Mouse (Mus musculus): Measurements from ENCODE around the gene Gm20605. TPM values are rescaled to one million over a fixed set of nuclear protein-coding genes. Genes with fewer than 3 reads are reported as not detected.

Gene Gm20605
- polyA plus RNA-seq, 1 experiment from 2014 or later: 11.7 TPM

- no peak overlapping the region for H3K27ac ChIP-seq
- H3K27me3 ChIP-seq (ENCODE audit: poor library complexity, severe bottlenecking): peaks cover 52% of the 10 kb centered on the region
- H3K36me3 ChIP-seq (replicated peaks): peaks cover 27% of the 10 kb centered on the region
- WGBS: 2% methylated on average over 44 of the region's 44 CpGs
- H3K4me1 ChIP-seq: peaks cover 48% of the 10 kb centered on the region
- no peaks in the 10 kb centered on the region for H3K9me3 ChIP-seq
- peak; percentile 37 for DNase-seq (ENCODE audit: extremely low spot score, low spot score)
- H3K4me3 ChIP-seq: peak overlapping the region; percentile 44
Observed at GRCm38 (mm10) chr5:137645091-137645651, 16.2 kb downstream of the Gm20605 start.

- H3K27me3 ChIP-seq (ENCODE audit: poor library complexity, severe bottlenecking): peaks cover 52% of the 10 kb centered on the region
- H3K9me3 ChIP-seq: no peaks in the 10 kb centered on the region
- H3K4me1 ChIP-seq: peaks cover 50% of the 10 kb centered on the region
- peaks cover 22% of the 10 kb centered on the region for H3K36me3 ChIP-seq (replicated peaks)
- peak within 1 kb of the TSS; percentile 44 for H3K4me3 ChIP-seq
- 11% methylated on average over 11 of the region's 11 CpGs for WGBS
- 0 out of 2 replicates have a peak within 1 kb of the TSS, but pooled peaks have one; percentile 2 for H3K27ac ChIP-seq
- DNase-seq (ENCODE audit: extremely low spot score, low spot score): no peak
Observed at GRCm38 (mm10) chr5:137645652-137646091, 16.7 kb downstream of the Gm20605 start, which contains the start of gene Irs3. Irs3 (minus strand) TSS chr5:137645714.

DNA sequence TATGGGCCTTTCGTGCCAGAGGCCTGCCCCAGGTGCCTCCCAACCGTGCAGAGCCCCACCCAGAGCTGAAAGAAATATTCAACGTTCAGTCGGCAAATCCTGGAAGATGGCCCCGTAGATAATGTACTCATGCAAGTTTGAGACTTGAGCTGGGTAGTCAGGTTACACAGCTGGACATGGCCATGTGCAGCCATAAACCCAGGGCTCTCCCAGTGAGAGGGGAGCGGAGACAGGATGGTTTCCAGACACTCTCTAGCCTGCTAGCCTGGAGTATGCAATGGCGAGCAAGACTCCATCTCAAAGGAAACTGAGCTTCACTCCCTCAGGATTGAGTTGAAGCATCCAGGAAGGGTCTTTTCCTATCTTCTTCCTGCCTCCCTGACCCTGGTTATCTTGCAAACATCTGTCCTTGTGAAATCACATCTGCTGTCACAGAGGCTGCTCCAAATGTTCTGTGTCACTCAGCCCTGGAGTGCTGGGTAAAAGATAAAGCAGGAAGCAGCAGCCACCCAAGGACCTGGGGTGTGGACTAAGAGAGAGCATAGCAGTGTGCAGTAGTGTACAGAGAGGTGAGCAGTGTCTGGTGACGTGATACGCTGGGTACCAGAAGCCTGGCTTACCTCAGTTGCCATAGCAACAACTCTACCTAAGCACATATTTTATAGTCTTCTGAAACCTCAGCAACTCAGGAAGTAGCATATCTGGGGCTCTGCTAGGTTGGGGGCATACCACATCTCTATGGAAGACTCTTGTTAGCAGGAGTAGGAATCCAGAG, 19.0 kb downstream of the Gm20605 start:
- DNase-seq (ENCODE audit: extremely low spot score, low spot score): no peak
- peaks cover 19% of the 10 kb centered on the region for H3K36me3 ChIP-seq (replicated peaks)
- 78% methylated on average over 9 of the region's 9 CpGs for WGBS
- H3K4me3 ChIP-seq: no peak overlapping the region
- H3K4me1 ChIP-seq: peaks cover 57% of the 10 kb centered on the region
- peaks cover 44% of the 10 kb centered on the region for H3K27me3 ChIP-seq (ENCODE audit: poor library complexity, severe bottlenecking)
- no peak overlapping the region for H3K27ac ChIP-seq
- H3K9me3 ChIP-seq: no peaks in the 10 kb centered on the region

DNA sequence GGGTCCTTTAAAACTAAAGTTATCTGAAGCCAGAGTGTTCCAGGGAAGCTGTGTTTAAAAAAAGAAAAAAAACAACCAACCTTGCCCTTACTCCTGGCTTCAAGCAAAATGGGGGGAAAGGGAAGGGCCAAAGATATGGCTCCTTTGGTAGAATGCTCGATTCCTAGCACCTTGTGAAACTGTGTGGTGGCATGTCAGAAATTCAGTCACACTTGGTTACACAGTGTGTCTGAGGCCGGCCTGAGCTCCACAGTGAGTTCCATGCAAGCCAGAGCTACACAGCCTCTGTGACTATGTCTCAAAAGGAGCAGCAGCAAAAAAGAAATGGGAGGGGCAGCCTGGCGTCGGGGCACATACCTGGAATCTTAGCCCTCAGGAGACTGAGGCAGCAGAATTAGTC, 20.3 kb downstream of the Gm20605 start:
- no peak for DNase-seq (ENCODE audit: extremely low spot score, low spot score)
- 51% methylated on average over 4 of the region's 4 CpGs for WGBS
- peaks cover 31% of the 10 kb centered on the region for H3K36me3 ChIP-seq (replicated peaks)
- H3K4me1 ChIP-seq: peaks cover 49% of the 10 kb centered on the region
- H3K27me3 ChIP-seq (ENCODE audit: poor library complexity, severe bottlenecking): peaks cover 32% of the 10 kb centered on the region
- H3K27ac ChIP-seq: peak overlapping the region; percentile 67; the same call in 1 of the 2 replicates
- H3K4me3 ChIP-seq: no peak overlapping the region
- no peaks in the 10 kb centered on the region for H3K9me3 ChIP-seq

DNA sequence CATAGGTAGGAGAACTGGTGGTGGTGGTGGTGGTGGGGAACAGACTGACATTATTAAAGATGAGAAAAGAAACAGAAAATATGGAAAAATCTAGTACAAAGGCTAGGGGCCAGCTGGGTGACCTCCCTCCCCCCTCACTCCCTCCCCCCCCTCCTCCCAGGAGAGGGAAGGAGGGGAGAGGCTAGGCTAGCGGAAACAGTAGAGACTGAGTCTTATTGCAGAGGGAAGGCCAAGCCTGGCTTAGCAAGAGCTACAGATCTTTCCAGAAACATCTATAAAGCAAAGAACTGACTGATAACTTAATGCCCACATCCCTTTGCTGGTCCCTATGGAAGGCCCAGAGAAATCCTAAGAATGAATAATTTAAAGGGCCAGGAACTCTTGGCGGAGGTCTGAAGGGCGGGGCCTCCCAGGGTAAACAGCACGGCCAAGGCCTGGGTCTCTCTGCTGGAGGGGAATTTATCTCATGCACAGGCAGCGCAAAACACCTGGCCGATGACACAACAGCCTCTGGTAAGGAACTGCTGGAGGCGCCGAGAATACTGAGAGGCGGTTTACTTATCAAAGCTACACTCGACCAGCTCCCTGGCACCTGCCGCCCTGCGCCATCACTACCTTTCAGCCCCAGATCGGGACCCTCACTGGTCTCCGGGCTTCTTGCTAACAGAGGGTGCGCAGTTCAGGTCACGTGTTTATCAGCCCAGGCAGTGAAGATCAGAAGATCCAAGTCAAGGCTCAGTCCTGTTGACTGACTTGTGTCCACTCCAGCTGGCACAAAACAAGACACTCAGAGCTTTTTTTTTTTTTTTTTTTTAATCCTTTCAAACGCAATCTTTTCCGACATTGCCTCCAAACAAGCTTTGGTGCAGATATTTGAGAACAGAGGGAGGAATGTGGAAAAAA, 20.9 kb downstream of the Gm20605 start:
- Histone ChIP-seq H3K4me1 (peaks cover 44% of the 10 kb centered on the region), H3K9me3 (no peaks in the 10 kb centered on the region), H3K36me3 (replicated peaks) (peaks cover 37% of the 10 kb centered on the region), H3K27ac (peak overlapping the region; percentile 67), H3K4me3 (peak overlapping the region; percentile 24; the same call in 1 of the 2 replicates), H3K27me3 (ENCODE audit: poor library complexity, severe bottlenecking) (peaks cover 25% of the 10 kb centered on the region)
- no peak for DNase-seq (ENCODE audit: extremely low spot score, low spot score)
- WGBS: 15% methylated on average over 18 of the region's 18 CpGs

DNA sequence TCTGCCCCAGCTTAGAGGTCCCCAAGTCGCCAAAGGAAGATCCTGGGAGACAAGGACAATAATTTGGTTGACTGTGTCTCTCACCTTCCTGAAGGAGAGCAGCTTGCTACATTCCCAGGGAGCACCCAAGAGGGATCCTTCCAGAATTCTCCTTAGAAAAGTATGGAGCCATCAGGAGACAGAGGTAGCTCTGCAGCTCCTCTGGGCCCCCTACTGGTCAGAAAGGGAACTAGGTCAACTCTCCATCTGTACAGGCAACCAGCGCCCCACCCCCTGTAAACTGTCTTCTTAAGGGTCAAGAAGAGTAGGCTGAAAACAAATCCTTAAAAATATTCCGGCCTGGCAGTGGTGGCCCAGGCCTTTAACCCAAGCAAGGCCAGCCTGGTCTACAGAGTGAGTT, 23.5 kb downstream of the Gm20605 start:
- WGBS: 28% methylated on average over 3 of the region's 3 CpGs
- DNase-seq (ENCODE audit: extremely low spot score, low spot score): peak; percentile 60
- no peaks in the 10 kb centered on the region for H3K9me3 ChIP-seq
- H3K36me3 ChIP-seq (replicated peaks): peaks cover 48% of the 10 kb centered on the region
- H3K4me3 ChIP-seq: no peak overlapping the region
- no peaks in the 10 kb centered on the region for H3K27me3 ChIP-seq (ENCODE audit: poor library complexity, severe bottlenecking)
- no peak overlapping the region for H3K27ac ChIP-seq
- H3K4me1 ChIP-seq: peaks cover 30% of the 10 kb centered on the region

- no peak for DNase-seq (ENCODE audit: extremely low spot score, low spot score)
- H3K27me3 ChIP-seq (ENCODE audit: poor library complexity, severe bottlenecking): no peaks in the 10 kb centered on the region
- H3K36me3 ChIP-seq (replicated peaks): peaks cover 55% of the 10 kb centered on the region
- WGBS: 93% methylated on average over 10 of the region's 10 CpGs
- peaks cover 2% of the 10 kb centered on the region; the same call in 1 of the 2 replicates for H3K9me3 ChIP-seq
- peaks cover 30% of the 10 kb centered on the region for H3K4me1 ChIP-seq
- H3K27ac ChIP-seq: no peak overlapping the region
- no peak overlapping the region for H3K4me3 ChIP-seq
Observed at GRCm38 (mm10) chr5:137653366-137653765, 24.4 kb downstream of the Gm20605 start.

- WGBS: 83% methylated on average over 7 of the region's 7 CpGs
- H3K27ac ChIP-seq: no peak overlapping the region
- no peaks in the 10 kb centered on the region for H3K27me3 ChIP-seq (ENCODE audit: poor library complexity, severe bottlenecking)
- no peak for DNase-seq (ENCODE audit: extremely low spot score, low spot score)
- H3K36me3 ChIP-seq (replicated peaks): peaks cover 69% of the 10 kb centered on the region
- H3K4me1 ChIP-seq: peaks cover 19% of the 10 kb centered on the region
- peaks cover 3% of the 10 kb centered on the region; the same call in 1 of the 2 replicates for H3K9me3 ChIP-seq
- no peak overlapping the region for H3K4me3 ChIP-seq
Observed at GRCm38 (mm10) chr5:137654746-137655145, 25.8 kb downstream of the Gm20605 start.

GRCm38 (mm10) chr5:137656977-137657376, 28.0 kb downstream of the Gm20605 start:
- Histone ChIP-seq H3K4me3 (no peak overlapping the region), H3K27ac (no peak overlapping the region), H3K36me3 (replicated peaks) (peaks cover 79% of the 10 kb centered on the region), H3K9me3 (peaks cover 3% of the 10 kb centered on the region; the same call in 1 of the 2 replicates), H3K4me1 (0 out of 2 replicates have a peak, but pooled peaks cover 4% of the 10 kb centered on the region), H3K27me3 (ENCODE audit: poor library complexity, severe bottlenecking) (no peaks in the 10 kb centered on the region)
- 41% methylated on average over 6 of the region's 6 CpGs for WGBS
- peak; percentile 50 for DNase-seq (ENCODE audit: extremely low spot score, low spot score)

GRCm38 (mm10) chr5:137660064-137660688, 31.2 kb downstream of the Gm20605 start:
- H3K36me3 ChIP-seq (replicated peaks): peaks cover 83% of the 10 kb centered on the region
- no peak overlapping the region for H3K27ac ChIP-seq
- 92% methylated on average over 6 of the region's 6 CpGs for WGBS
- no peaks in the 10 kb centered on the region for H3K27me3 ChIP-seq (ENCODE audit: poor library complexity, severe bottlenecking)
- no peaks in the 10 kb centered on the region for H3K4me1 ChIP-seq
- H3K4me3 ChIP-seq: no peak overlapping the region
- DNase-seq (ENCODE audit: extremely low spot score, low spot score): no peak
- H3K9me3 ChIP-seq: peaks cover 3% of the 10 kb centered on the region; the same call in 1 of the 2 replicates

DNA sequence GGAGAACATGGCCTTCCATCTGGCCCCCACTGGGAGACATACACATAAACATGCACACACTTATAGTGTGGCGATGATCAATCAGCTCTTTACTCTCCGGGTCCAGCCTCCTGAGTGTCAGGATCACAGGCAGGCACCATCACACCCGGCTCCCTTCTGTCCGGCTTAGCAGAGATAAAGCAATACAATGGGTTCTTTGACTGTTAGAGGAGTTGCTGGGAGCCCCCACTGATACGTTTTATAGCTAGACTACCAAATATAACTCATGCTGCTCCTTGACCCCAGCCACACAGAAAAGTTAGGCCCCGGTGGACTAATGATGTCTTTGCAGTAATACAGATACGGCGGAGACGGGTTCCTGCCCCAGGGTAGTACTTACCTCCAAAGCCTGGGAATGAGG, 34.1 kb downstream of the Gm20605 start:
- Histone ChIP-seq H3K27ac (no peak overlapping the region), H3K4me3 (no peak overlapping the region), H3K4me1 (no peaks in the 10 kb centered on the region), H3K9me3 (peaks cover 7% of the 10 kb centered on the region; the same call in 1 of the 2 replicates), H3K36me3 (replicated peaks) (peaks cover 99% of the 10 kb centered on the region), H3K27me3 (ENCODE audit: poor library complexity, severe bottlenecking) (no peaks in the 10 kb centered on the region)
- no peak for DNase-seq (ENCODE audit: extremely low spot score, low spot score)
- 78% methylated on average over 9 of the region's 9 CpGs for WGBS

- no peaks in the 10 kb centered on the region for H3K27me3 ChIP-seq (ENCODE audit: poor library complexity, severe bottlenecking)
- peaks cover 55% of the 10 kb centered on the region for H3K36me3 ChIP-seq (replicated peaks)
- peaks cover 12% of the 10 kb centered on the region for H3K4me1 ChIP-seq
- no peak for DNase-seq (ENCODE audit: extremely low spot score, low spot score)
- 0 out of 2 replicates have a peak, but pooled peaks cover 3% of the 10 kb centered on the region for H3K9me3 ChIP-seq
- WGBS: 91% methylated on average over 10 of the region's 10 CpGs
- H3K27ac ChIP-seq: no peak overlapping the region
- no peak overlapping the region for H3K4me3 ChIP-seq
Observed at GRCm38 (mm10) chr5:137668971-137669370, 40.0 kb downstream of the Gm20605 start.
